Mouse (Mus musculus) liver, embryonic 14.5 days (tissue): ENCODE data around the gene Mcm2. TPM values are rescaled to one million over a fixed set of nuclear protein-coding genes. Genes with fewer than 3 reads are reported as not detected.

Source experiments
- ATAC-seq: fragments of 200-750 bp; cut with Nextera tagmentation; 2 replicates; pipeline ENCODE4 v1.8.0; 2017; ENCODE audit warnings: moderate number of reproducible peaks, mild to moderate bottlenecking, moderate library complexity; ENCODE audit not compliant: insufficient read depth
- DNase-seq, 3 experiments: peaks; one replicate each; pipeline ENCODE4 v3.0.0-alpha.2; 2012 to 2013; ENCODE audit warnings: low read depth in 3 of 3, low spot score in 3 of 3
- H3K27ac ChIP-seq: fragments of 300-500 bp; sonication (generic); 2 replicates; pipeline ENCODE4 v1.5.1; 2014; ENCODE audit warnings: moderate library complexity, mild to moderate bottlenecking, control low read depth, inconsistent platforms
- H3K27me3 ChIP-seq: fragments of 300-500 bp; sonication (generic); 2 replicates; pipeline ENCODE4 v1.6.1; 2014; ENCODE audit warnings: mild to moderate bottlenecking, low read length, moderate library complexity; ENCODE audit not compliant: control insufficient read depth, insufficient read depth
- H3K36me3 ChIP-seq: fragments of 300-500 bp; sonication (generic); replicated peaks from 2 replicates; pipeline ENCODE4 v1.6.1; 2014; ENCODE audit warnings: low read depth; ENCODE audit not compliant: control insufficient read depth, insufficient read depth
- H3K4me1 ChIP-seq, 2 experiments: fragments of 200-500 bp in 1 of 2; fragments of 300-500 bp in 1 of 2; sonication (generic) in 1 of 2; replicated peaks; 2 replicates each; pipeline ENCODE4 v1.6.1; 2012 to 2014; ENCODE audit warnings: antibody characterized with exemption in 1 of 2, inconsistent platforms in 1 of 2, low read length in 1 of 2; ENCODE audit not compliant: control insufficient read depth in 2 of 2, insufficient read depth in 2 of 2
- H3K4me2 ChIP-seq: fragments of 300-500 bp; sonication (generic); 2 replicates; pipeline ENCODE4 v1.6.1; 2014; ENCODE audit warnings: low read depth, mild to moderate bottlenecking, control low read depth, moderate library complexity
- H3K4me3 ChIP-seq, 2 experiments: fragments of 200-500 bp in 1 of 2; fragments of 300-500 bp in 1 of 2; sonication (generic) in 1 of 2; 2 replicates each; pipeline ENCODE4 v1.5.1; 2012 to 2014; ENCODE audit warnings: low read depth in 2 of 2, low read length in 2 of 2, mild to moderate bottlenecking in 2 of 2, control low read depth in 1 of 2, inconsistent platforms in 1 of 2, moderate library complexity in 1 of 2; ENCODE audit not compliant: insufficient read depth in 1 of 2
- H3K9ac ChIP-seq: fragments of 300-500 bp; sonication (generic); replicated peaks from 2 replicates; pipeline ENCODE4 v1.6.1; 2014; ENCODE audit warnings: mild to moderate bottlenecking, control low read depth, moderate library complexity
- H3K9me3 ChIP-seq: fragments of 300-500 bp; sonication (generic); 2 replicates; pipeline ENCODE4 v1.6.1; 2016; ENCODE audit warnings: low read length, mixed read lengths; ENCODE audit not compliant: control insufficient read depth
- CTCF ChIP-seq: IDR thresholded peaks from 2 replicates; pipeline ENCODE4 v1.5.1; 2016; ENCODE audit warnings: antibody characterized with exemption, low read depth, control low read depth
- EP300 ChIP-seq: IDR thresholded peaks from 2 replicates; pipeline ENCODE4 v1.6.1; 2016; ENCODE audit warnings: antibody characterized with exemption, low read depth
- WGBS: fragments of 180-500 bp; shearing (Covaris S2); extraction: QIAGEN DNeasy Blood & Tissue Kit; methylation state at CpG from one replicate; pipeline ENCODE4 v1.1.7; 2014; ENCODE audit not compliant: insufficient replicate concordance; 5-methylcytosine and 5-hydroxymethylcytosine counted together
- polyA plus RNA-seq, 2 experiments: library from polyadenylated mRNA; depleted of rRNA in 1 of 2; stranded (reverse) in 1 of 2; unstranded in 1 of 2; fragments of >200 nt; fragmentation: Nextera tagmentation in 1 of 2; extraction: Ambion mirVana in 1 of 2; gene quantifications; 2 replicates each; pipeline versions ENCODE4 v1.2.1 to v1.2.3; 2012 to 2014

Mcm2 gene
- polyA plus RNA-seq, 2 experiments, result 113 to 142 TPM

DNA sequence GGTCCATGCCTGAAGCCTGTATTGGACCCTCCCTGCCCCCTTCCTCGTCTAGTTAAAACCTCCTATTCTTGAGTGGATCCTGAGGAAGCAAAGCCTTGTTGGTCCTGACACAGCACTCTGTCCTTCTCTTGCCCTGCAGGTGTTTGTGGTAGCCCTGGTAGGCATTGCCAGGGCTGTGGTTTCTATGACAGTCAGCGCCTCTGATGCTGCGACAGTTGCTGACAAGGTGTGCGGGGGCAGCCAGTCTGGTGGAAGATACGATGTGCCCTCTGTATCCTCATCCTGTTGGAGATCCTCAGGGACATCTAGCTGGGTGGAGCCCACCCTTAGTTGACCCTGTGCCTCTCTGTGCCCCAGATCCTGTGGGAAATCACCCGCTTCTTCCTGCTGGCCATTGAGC, 10.6 kb upstream of the Mcm2 start:
- H3K36me3 ChIP-seq, result peaks cover 33% of the 10 kb centered on the region

GRCm38 (mm10) chr6:88906369-88907108, 8.0 kb upstream of the Mcm2 start:
- H3K4me1 ChIP-seq, result peaks cover 34 to 41% of the 10 kb centered on the region in 2 experiments
- peak overlapping the region; percentile 26; the same call in 1 of the 2 replicates for H3K4me2 ChIP-seq
- peaks cover 26% of the 10 kb centered on the region for H3K36me3 ChIP-seq
- DNase-seq (peak; percentile 66 to 78 (median 68)), ATAC-seq (peak; percentile 36; the same call in 1 of the 2 replicates)
- TF ChIP-seq EP300 (no peak), CTCF (peak; percentile 98)
- no peak overlapping the region for H3K4me3 ChIP-seq
- WGBS, result 20% methylated on average over 16 of the region's 16 CpGs
- H3K9ac ChIP-seq, result peak overlapping the region; percentile 33; the same call in 1 of the 2 replicates
- H3K27ac ChIP-seq, result peak overlapping the region; percentile 53
- no peaks in the 10 kb centered on the region for H3K9me3 ChIP-seq
- no peaks in the 10 kb centered on the region for H3K27me3 ChIP-seq

More for the DNA sequence above, 10.6 kb upstream of the Mcm2 start:
- Histone ChIP-seq H3K4me1 (peaks cover 32 to 34% of the 10 kb centered on the region in 2 experiments), H3K9me3 (no peaks in the 10 kb centered on the region), H3K4me2 (no peak overlapping the region), H3K4me3 (no peak overlapping the region), H3K27ac (no peak overlapping the region), H3K9ac (no peak overlapping the region), H3K27me3 (no peaks in the 10 kb centered on the region)
- 78% methylated on average over 6 of the region's 6 CpGs for WGBS
- ATAC-seq, result no peak
- TF ChIP-seq CTCF (no peak), EP300 (no peak)
- no peak for DNase-seq

DNA sequence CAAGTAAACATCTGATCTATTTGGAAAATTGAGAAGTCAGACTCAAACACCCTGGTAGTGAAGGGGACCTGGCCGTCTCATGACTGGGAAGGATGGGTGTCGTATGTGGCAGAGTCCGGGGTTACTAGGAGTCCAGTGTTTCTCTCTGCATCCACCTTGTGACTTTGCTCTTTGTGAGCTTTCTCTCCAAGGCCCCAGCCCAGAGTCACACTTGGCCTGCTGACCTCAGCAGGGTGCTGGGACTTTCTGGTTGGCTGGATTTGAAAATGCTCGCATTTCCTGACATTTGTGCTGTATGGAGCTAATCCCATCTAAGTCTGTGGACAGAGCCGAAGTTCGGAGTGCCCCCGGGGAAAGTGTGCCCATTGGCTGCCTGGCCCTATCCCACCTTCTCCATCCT, 6.5 kb upstream of the Mcm2 start:
- H3K4me3 ChIP-seq, result no peak overlapping the region
- TF ChIP-seq EP300 (no peak), CTCF (no peak)
- no peak for ATAC-seq
- H3K36me3 ChIP-seq, result peaks cover 19% of the 10 kb centered on the region
- DNase-seq, result no peak
- 91% methylated on average over 7 of the region's 7 CpGs for WGBS
- peak overlapping the region; percentile 99; the same call in 1 of the 2 replicates for H3K4me2 ChIP-seq
- H3K4me1 ChIP-seq, result peaks cover 38 to 50% of the 10 kb centered on the region in 2 experiments
- no peak overlapping the region for H3K27ac ChIP-seq
- H3K9me3 ChIP-seq, result no peaks in the 10 kb centered on the region
- no peaks in the 10 kb centered on the region for H3K27me3 ChIP-seq
- H3K9ac ChIP-seq, result peak overlapping the region; percentile 6; the same call in 1 of the 2 replicates

- peak overlapping the region in 1 of 2 experiments; percentile 93; a peak in 3 of 4 replicates for H3K4me3 ChIP-seq
- peak overlapping the region; percentile 99 for H3K4me2 ChIP-seq
- peaks cover 14% of the 10 kb centered on the region for H3K36me3 ChIP-seq
- ATAC-seq (no peak), DNase-seq (no peak)
- WGBS, result 82% methylated on average over 4 of the region's 4 CpGs
- no peak overlapping the region; the same call in 1 of the 2 replicates for H3K27ac ChIP-seq
- no peak for TF ChIP-seq CTCF
- no peak for TF ChIP-seq EP300
- H3K9ac ChIP-seq, result peak overlapping the region; percentile 98; the same call in 1 of the 2 replicates
- H3K27me3 ChIP-seq, result no peaks in the 10 kb centered on the region
- H3K4me1 ChIP-seq, result peaks cover 38 to 50% of the 10 kb centered on the region in 2 experiments
- no peaks in the 10 kb centered on the region for H3K9me3 ChIP-seq
Measured at GRCm38 (mm10) chr6:88904456-88904974, 5.9 kb upstream of the Mcm2 start.

DNA sequence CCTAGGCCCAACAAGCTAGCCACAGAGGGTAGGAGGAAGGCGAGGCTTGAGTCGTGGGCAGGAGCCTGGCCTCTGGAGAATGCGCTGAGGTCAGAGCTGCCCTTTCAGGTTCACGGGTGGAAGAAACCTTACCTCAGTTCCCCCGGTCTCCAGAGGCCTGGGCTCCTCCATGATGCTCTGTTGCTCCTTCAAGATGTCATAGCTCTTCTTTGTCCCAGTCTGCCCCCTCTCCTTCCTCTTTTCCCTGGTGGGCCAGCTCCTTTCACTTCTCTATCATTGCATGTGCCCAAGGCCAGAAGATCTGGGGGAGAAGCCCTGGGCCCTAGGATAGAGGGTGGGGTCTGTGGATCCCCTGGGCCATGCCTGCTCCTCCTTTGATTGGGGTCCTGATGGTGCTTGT, 5.1 kb upstream of the Mcm2 start:
- peaks cover 10% of the 10 kb centered on the region for H3K36me3 ChIP-seq
- WGBS, result 57% methylated on average over 5 of the region's 5 CpGs
- H3K4me3 ChIP-seq, result peak overlapping the region; percentile 93
- TF ChIP-seq EP300 (no peak), CTCF (no peak)
- H3K27me3 ChIP-seq, result no peaks in the 10 kb centered on the region
- H3K9me3 ChIP-seq, result no peaks in the 10 kb centered on the region
- no peak for DNase-seq
- H3K4me1 ChIP-seq, result peaks cover 38 to 58% of the 10 kb centered on the region in 2 experiments
- H3K27ac ChIP-seq, result peak overlapping the region; percentile 62
- H3K4me2 ChIP-seq, result peak overlapping the region; percentile 99
- ATAC-seq, result no peak
- peak overlapping the region; percentile 98 for H3K9ac ChIP-seq
